Mouse (Mus musculus) midbrain, postnatal 0 days (tissue): Measurements from ENCODE around the gene Efna1. TPM values are rescaled to one million over a fixed set of nuclear protein-coding genes. Genes with fewer than 3 reads are reported as not detected.

Experiments
- ATAC-seq: fragments of 200-750 bp; cut with Nextera tagmentation; 2 replicates; pipeline ENCODE4 v1.8.0; 2017; ENCODE audit warnings: moderate number of reproducible peaks, mild to moderate bottlenecking, moderate TSS enrichment, moderate library complexity; ENCODE audit not compliant: low FRiP score
- DNase-seq: peaks from one replicate; pipeline ENCODE4 v3.0.0-alpha.2; 2015; ENCODE audit warnings: low spot score
- H3K27ac ChIP-seq: fragments of 300-500 bp; sonication (generic); 2 replicates; pipeline ENCODE4 v1.5.1; 2014; ENCODE audit warnings: low read depth, mild to moderate bottlenecking, low read length, mixed read lengths
- H3K27me3 ChIP-seq: fragments of 300-500 bp; sonication (generic); 2 replicates; pipeline ENCODE4 v1.6.1; 2014; ENCODE audit warnings: low read length, control low read depth, mixed read lengths; ENCODE audit not compliant: insufficient read depth
- H3K36me3 ChIP-seq: fragments of 300-500 bp; sonication (generic); 2 replicates; pipeline ENCODE4 v1.6.1; 2014; ENCODE audit warnings: low read length, control low read depth, mixed read lengths; ENCODE audit not compliant: insufficient read depth
- H3K4me1 ChIP-seq: fragments of 300-500 bp; sonication (generic); 2 replicates; pipeline ENCODE4 v1.6.1; 2014; ENCODE audit warnings: mild to moderate bottlenecking, control low read depth, antibody characterized with exemption, low read length, mixed read lengths; ENCODE audit not compliant: insufficient read depth
- H3K4me2 ChIP-seq: fragments of 300-500 bp; sonication (generic); 2 replicates; pipeline ENCODE4 v1.6.1; 2014; ENCODE audit warnings: low read depth, mild to moderate bottlenecking, low read length, mixed read lengths; ENCODE audit not compliant: poor library complexity, severe bottlenecking
- H3K4me3 ChIP-seq: fragments of 300-500 bp; sonication (generic); 2 replicates; pipeline ENCODE4 v1.5.1; 2014; ENCODE audit warnings: low read depth, mild to moderate bottlenecking, low read length, moderate library complexity
- H3K9ac ChIP-seq: fragments of 300-500 bp; sonication (generic); replicated peaks from 2 replicates; pipeline ENCODE4 v1.6.1; 2014; ENCODE audit warnings: mild to moderate bottlenecking, low read length, moderate library complexity, mixed read lengths; ENCODE audit not compliant: poor library complexity, severe bottlenecking
- H3K9me3 ChIP-seq: fragments of 300-500 bp; sonication (generic); 2 replicates; pipeline ENCODE4 v1.6.1; 2016; ENCODE audit warnings: low read length, control low read depth
- CTCF ChIP-seq: IDR thresholded peaks from 2 replicates; pipeline ENCODE4 v1.5.1; 2016; ENCODE audit warnings: antibody characterized with exemption, mild to moderate bottlenecking
- WGBS: fragments of 180-500 bp; shearing (Covaris S2); extraction: QIAGEN DNeasy Blood & Tissue Kit; methylation state at CpG from one replicate; pipeline ENCODE4 v1.1.7; 2014; 5-methylcytosine and 5-hydroxymethylcytosine counted together
- polyA plus RNA-seq: library from polyadenylated mRNA; unstranded; fragments of >200 nt; fragmentation: Nextera tagmentation; extraction: Ambion mirVana; gene quantifications from 2 replicates; pipeline ENCODE4 v1.2.1, GENCODE M21; 2015
- total RNA-seq: library from RNA; depleted of rRNA; stranded (reverse); fragments of >200 nt; gene quantifications from 2 replicates; pipeline ENCODE4 v1.2.3, GENCODE M21; 2014

The Efna1 gene
- total and polyA plus RNA-seq, 2 experiments from 2014 or later = 6.6 to 9.4 TPM

DNA sequence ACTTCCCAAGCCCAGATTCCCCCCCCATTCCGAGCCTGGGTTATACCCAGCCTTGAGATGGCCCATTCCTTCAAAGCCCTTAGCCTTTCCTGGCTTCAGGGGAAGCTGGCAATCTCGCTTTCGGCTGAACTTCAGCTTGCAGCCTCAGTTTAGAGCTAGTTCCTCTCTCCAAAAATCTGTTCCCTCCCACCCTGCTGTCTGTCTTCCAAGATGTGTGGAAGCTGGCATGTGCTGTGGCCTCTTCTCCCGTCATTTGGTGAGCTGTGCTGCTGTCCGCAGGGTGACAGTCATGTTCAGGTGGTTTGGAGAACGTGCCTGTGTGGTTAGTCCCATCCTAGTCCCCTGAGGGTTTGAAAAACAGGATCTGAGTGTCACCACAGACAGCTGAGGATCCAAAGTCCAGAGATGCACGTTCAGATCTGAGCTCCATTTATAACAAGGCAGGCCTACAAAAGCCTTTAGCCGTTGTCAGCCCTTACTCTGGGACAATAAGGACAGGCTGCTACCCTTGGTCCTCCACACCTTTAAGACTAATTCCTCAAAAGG lies 14.8 kb upstream of the Efna1 start:
- WGBS = 81% methylated on average over 8 of the region's 8 CpGs
- Histone ChIP-seq H3K27ac (no peak overlapping the region), H3K9me3 (no peaks in the 10 kb centered on the region), H3K4me3 (no peak overlapping the region), H3K4me1 (no peaks in the 10 kb centered on the region), H3K4me2 (no peak overlapping the region), H3K9ac (no peak overlapping the region), H3K27me3 (no peaks in the 10 kb centered on the region), H3K36me3 (no peaks in the 10 kb centered on the region)
- no peak for ATAC-seq
- DNase-seq = no peak
- TF ChIP-seq CTCF = no peak

DNA sequence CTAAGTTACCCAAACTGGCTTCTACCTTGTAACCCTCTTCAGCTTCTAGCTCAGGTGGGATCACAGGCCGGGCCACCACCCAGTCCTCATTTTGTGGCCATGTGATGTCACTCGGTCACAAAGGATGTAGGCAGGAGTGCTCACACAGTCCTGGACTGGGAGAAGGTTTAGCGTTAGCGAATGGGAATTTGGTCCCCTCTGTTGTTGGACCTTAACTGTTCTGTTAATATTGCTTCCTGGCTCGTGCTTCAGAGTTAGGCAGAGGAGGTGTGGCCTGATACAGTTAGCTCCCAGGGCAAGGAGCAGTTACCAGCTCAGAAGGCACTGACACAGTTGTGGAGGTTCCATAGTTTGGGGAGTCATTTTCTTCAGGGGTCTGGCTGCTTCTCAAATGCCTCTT lies 13.3 kb upstream of the Efna1 start:
- H3K4me3 ChIP-seq = no peak overlapping the region
- 84% methylated on average over 5 of the region's 5 CpGs for WGBS
- no peak for TF ChIP-seq CTCF
- no peaks in the 10 kb centered on the region for H3K9me3 ChIP-seq
- H3K9ac ChIP-seq = no peak overlapping the region
- no peak for ATAC-seq
- no peaks in the 10 kb centered on the region for H3K4me1 ChIP-seq
- no peak for DNase-seq
- no peaks in the 10 kb centered on the region for H3K27me3 ChIP-seq
- no peak overlapping the region for H3K4me2 ChIP-seq
- no peak overlapping the region for H3K27ac ChIP-seq
- H3K36me3 ChIP-seq = no peaks in the 10 kb centered on the region

DNA sequence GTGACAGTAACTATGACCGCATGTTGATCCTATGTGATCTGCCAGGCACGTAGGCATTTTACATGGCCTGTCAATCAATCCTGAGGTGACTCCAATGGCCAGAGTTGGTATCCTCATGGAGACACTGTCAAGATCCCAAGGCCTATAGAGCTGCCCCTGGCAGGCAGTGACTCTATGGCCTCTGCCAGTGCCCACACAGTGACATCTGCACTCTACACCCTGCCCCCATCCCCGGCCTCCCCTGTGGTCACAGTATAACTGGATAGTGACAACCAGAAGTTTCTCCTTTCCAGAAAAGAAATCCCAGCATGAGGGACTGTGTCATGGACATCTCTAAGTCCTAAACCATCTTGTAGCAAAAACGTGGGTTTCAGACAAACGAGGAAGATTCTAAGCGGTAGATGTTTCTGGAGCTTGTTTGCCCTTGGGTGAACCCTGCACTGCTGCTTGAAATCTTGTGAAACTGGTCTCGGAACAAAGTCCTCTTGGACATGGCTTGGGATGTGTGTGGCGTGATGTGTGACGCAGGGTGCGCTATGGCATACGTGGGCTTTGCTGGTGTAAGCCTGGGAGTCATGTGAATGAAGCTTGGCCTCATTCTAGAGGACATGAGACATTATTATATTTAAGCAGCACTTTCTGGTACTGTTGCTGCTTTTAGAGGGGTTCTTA lies 12.4 kb upstream of the Efna1 start:
- no peak overlapping the region for H3K27ac ChIP-seq
- no peaks in the 10 kb centered on the region for H3K4me1 ChIP-seq
- TF ChIP-seq CTCF = no peak
- WGBS = 93% methylated on average over 11 of the region's 11 CpGs
- no peak overlapping the region for H3K4me2 ChIP-seq
- H3K9ac ChIP-seq = no peak overlapping the region
- DNase-seq = no peak
- no peaks in the 10 kb centered on the region for H3K9me3 ChIP-seq
- H3K36me3 ChIP-seq = no peaks in the 10 kb centered on the region
- no peak for ATAC-seq
- H3K27me3 ChIP-seq = no peaks in the 10 kb centered on the region
- H3K4me3 ChIP-seq = no peak overlapping the region

DNA sequence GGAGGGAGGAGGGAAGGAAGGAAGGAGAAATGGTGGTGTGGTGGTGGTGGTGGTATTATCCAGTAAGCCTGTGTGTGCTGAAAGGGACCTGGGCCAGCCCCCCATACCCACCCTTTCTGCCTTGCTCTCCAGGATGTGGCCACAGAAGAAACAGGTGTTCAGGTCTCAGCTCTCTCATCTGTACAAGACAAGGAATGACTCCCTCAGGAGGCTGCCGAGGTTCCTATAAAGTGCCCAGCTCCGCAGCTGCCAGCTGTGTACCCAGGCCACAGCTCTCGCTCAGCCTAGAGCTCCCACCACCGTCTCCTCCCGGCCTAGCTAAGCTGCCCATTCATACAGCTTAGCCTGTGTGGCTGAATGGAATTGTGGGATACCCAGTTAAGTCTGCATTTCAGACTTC lies 11.4 kb upstream of the Efna1 start:
- no peaks in the 10 kb centered on the region for H3K4me1 ChIP-seq
- ATAC-seq (no peak), DNase-seq (no peak)
- H3K9me3 ChIP-seq = no peaks in the 10 kb centered on the region
- H3K9ac ChIP-seq = no peak overlapping the region
- no peak overlapping the region for H3K4me3 ChIP-seq
- H3K27me3 ChIP-seq = no peaks in the 10 kb centered on the region
- H3K4me2 ChIP-seq = no peak overlapping the region
- H3K36me3 ChIP-seq = no peaks in the 10 kb centered on the region
- no peak overlapping the region for H3K27ac ChIP-seq
- TF ChIP-seq CTCF = no peak
- 65% methylated on average over 5 of the region's 5 CpGs for WGBS

DNA sequence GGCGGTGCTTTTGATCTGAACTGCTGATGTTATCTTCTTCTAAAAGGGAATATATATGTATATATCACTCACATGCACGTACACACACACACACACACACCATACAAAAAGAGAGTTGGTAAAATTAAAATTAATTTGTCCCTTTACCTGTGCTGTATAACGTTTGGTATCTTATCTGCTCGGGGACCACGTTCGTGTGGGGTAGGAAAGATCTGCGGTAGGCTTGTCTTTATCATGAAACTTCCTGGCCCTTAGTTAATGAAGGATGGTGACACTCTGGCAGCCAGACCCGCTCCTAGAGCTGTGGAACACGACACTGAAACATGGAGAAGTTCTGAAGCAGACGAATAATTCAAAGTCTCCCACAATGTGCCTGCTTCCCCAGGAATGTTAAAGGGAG lies 10.9 kb upstream of the Efna1 start:
- no peak overlapping the region for H3K4me3 ChIP-seq
- no peak overlapping the region for H3K9ac ChIP-seq
- no peak for TF ChIP-seq CTCF
- no peaks in the 10 kb centered on the region for H3K4me1 ChIP-seq
- no peak for ATAC-seq
- H3K27ac ChIP-seq = no peak overlapping the region
- WGBS = 81% methylated on average over 10 of the region's 10 CpGs
- H3K9me3 ChIP-seq = no peaks in the 10 kb centered on the region
- no peak overlapping the region for H3K4me2 ChIP-seq
- no peaks in the 10 kb centered on the region for H3K36me3 ChIP-seq
- no peaks in the 10 kb centered on the region for H3K27me3 ChIP-seq
- DNase-seq = no peak

DNA sequence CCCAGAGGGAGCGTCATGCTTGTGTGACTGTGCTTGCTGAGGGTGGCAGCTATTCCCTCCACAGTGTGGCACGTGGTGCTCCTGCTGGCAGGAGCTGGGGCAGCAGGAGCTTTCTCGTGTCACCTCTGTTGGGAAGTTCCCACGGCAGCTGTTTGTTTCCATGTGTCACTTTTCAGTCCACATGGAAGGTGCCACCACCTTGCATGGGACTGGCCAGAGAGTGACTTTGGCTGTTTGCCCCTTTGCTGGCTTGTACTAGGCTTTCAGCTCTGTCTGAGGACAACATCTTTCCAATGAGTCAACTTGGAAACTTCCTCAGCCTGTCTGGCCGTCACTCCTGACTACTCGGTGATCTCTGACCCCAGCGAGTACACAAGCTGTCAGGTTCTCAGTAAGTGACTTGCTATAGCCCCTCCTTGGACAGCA lies 7.6 kb upstream of the Efna1 start:
- DNase-seq = no peak
- H3K9ac ChIP-seq = no peak overlapping the region
- H3K9me3 ChIP-seq = no peaks in the 10 kb centered on the region
- no peaks in the 10 kb centered on the region for H3K36me3 ChIP-seq
- H3K27me3 ChIP-seq = no peaks in the 10 kb centered on the region
- ATAC-seq = no peak
- no peak for TF ChIP-seq CTCF
- H3K4me2 ChIP-seq = no peak overlapping the region
- H3K4me3 ChIP-seq = no peak overlapping the region
- no peak overlapping the region for H3K27ac ChIP-seq
- no peaks in the 10 kb centered on the region for H3K4me1 ChIP-seq
- WGBS = 52% methylated on average over 7 of the region's 7 CpGs
